Mouse (Mus musculus) cerebellum, adult 2 months (tissue): ENCODE results near the gene Il4i1.

Experiments used
- CTCF ChIP-seq: fragments of 200-500 bp; IDR thresholded peaks from 2 replicates; pipeline ENCODE4 v1.5.1; 2011; ENCODE audit warnings: low read depth, mild to moderate bottlenecking, control low read depth, low read length, moderate library complexity, borderline replicate concordance; ENCODE audit not compliant: insufficient read depth
- POLR2A ChIP-seq: fragments of 200-500 bp; IDR thresholded peaks from 2 replicates; pipeline ENCODE4 v1.6.1; 2011; ENCODE audit warnings: low read length, control low read depth, borderline replicate concordance; ENCODE audit not compliant: insufficient read depth

GRCm38 (mm10) chr7:44884637-44885036, 68.5 kb downstream of the Il4i1 start:
- TF ChIP-seq POLR2A (no peak), CTCF (no peak)
